Mouse (Mus musculus): ENCODE measurements at regions not wholly inside any gene's neighbourhood (a gene's known extent, or its start where the extent isn't known, plus 50 kb on each side); places are given as distances from the start of the nearest gene placed in this dataset.

DNA sequence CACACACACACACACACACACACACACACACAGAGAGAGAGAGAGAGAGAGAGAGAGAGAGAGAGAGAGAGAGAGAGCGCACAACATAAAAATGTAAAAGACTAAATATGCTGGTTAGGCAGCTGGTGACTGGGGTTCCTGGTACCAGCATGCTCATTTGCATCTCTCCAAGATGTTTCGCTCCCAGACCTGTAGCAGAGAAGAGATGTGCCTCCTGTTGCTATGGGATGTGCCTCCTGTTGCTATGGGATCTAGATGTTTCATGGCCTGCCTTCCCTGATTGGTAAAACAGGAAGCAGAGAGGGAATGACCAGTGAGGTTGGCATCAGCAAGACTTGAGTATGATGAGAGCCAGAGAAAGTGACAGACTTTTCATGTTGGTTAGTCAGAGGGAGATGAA is 55.1 kb upstream of the Gpc6 start:
- no peak for DNase-seq (ENCODE audit: low read depth, low spot score)

All from mesoderm, embryonic 11.5 days (tissue).